Comparison of ENCODE assay signal across 8 mouse cellular contexts in genomic region chr16:44558471-44559329, GRCm38 (mm10). TPM values are rescaled to one million over a fixed set of nuclear protein-coding genes. Genes with fewer than 3 reads are reported as not detected.
DNase-seq lines count a peak whose midpoint lies in the region; ATAC-seq and TF ChIP-seq lines count a peak whose summit lies in the region.

TSS of gene Boc (minus strand) at chr16:44558897.

- ATAC-seq in forebrain, embryonic 13.5 days: peak; percentile 76
- peak; percentile 68 for ATAC-seq in heart, embryonic 16.5 days (replicated peaks; ENCODE audit: extremely low read depth, insufficient read depth, low FRiP score)
- ATAC-seq in liver, embryonic 15.5 days (ENCODE audit: insufficient read depth): no peak

- H3K4me3 ChIP-seq in brown adipose tissue, adult 24 weeks (ENCODE audit: insufficient read depth, low read depth, low read length): peak within 1 kb of the TSS; percentile 74
- peak within 1 kb of the TSS; percentile 94 for H3K4me3 ChIP-seq in forebrain, embryonic 13.5 days
- H3K4me3 ChIP-seq in heart, embryonic 16.5 days (ENCODE audit: low read length): peak within 1 kb of the TSS; percentile 82
- peak within 1 kb of the TSS; percentile 50 for H3K4me3 ChIP-seq in liver, embryonic 15.5 days (replicated peaks)
- peak within 1 kb of the TSS; percentile 27 for H3K4me3 ChIP-seq in thymus, adult 2 months (ENCODE audit: control insufficient read depth, insufficient read depth, low read length)

- H3K9ac ChIP-seq in forebrain, embryonic 13.5 days: peak within 1 kb of the TSS; percentile 99
- peak within 1 kb of the TSS; percentile 75 for H3K9ac ChIP-seq in heart, embryonic 16.5 days (ENCODE audit: low read length)
- peak within 1 kb of the TSS; percentile 6; the same call in 1 of the 2 replicates for H3K9ac ChIP-seq in liver, embryonic 15.5 days

- no peak for TF ChIP-seq CTCF in thymus, adult 2 months (IDR thresholded peaks at IDR 0.05; ENCODE audit: borderline replicate concordance, control insufficient read depth, extremely low read depth, insufficient read depth, low read length, poor library complexity)

- TF ChIP-seq POLR2A in thymus, adult 2 months (IDR thresholded peaks at IDR 0.05; ENCODE audit: control insufficient read depth, extremely low read depth, insufficient read depth, low read length, poor library complexity): no peak

- H3K27ac ChIP-seq in brown adipose tissue, adult 24 weeks (replicated peaks; ENCODE audit: low read depth, low read length): peak within 1 kb of the TSS; percentile 69
- H3K27ac ChIP-seq in forebrain, embryonic 13.5 days: peak within 1 kb of the TSS; percentile 94
- H3K27ac ChIP-seq in heart, embryonic 16.5 days (ENCODE audit: low read length): peak within 1 kb of the TSS; percentile 86
- no peak within 1 kb of the TSS for H3K27ac ChIP-seq in liver, embryonic 15.5 days (replicated peaks)
- H3K27ac ChIP-seq in thymus, adult 2 months (ENCODE audit: control insufficient read depth, insufficient read depth, low read length): no peak within 1 kb of the TSS

- peak within 1 kb of the TSS; percentile 73 for H3K4me2 ChIP-seq in forebrain, embryonic 13.5 days
- peak within 1 kb of the TSS; percentile 83 for H3K4me2 ChIP-seq in heart, embryonic 16.5 days (ENCODE audit: low read depth, low read length)
- H3K4me2 ChIP-seq in liver, embryonic 15.5 days: peak within 1 kb of the TSS; percentile 72

- H3K4me1 ChIP-seq in brown adipose tissue, adult 24 weeks (ENCODE audit: control insufficient read depth, insufficient read depth, insufficient read length, low read length): no peaks in the 10 kb centered on the region; the same call in 1 of the 2 replicates
- H3K4me1 ChIP-seq in forebrain, embryonic 13.5 days: peaks cover 47% of the 10 kb centered on the region
- 0 out of 2 replicates have a peak, but pooled peaks cover 3% of the 10 kb centered on the region for H3K4me1 ChIP-seq in heart, embryonic 16.5 days (ENCODE audit: control insufficient read depth, insufficient read depth, low read length)
- 0 out of 2 replicates have a peak, but pooled peaks cover 3% of the 10 kb centered on the region for H3K4me1 ChIP-seq in liver, embryonic 15.5 days (replicated peaks)
- peaks cover 7% of the 10 kb centered on the region; the same call in 1 of the 2 replicates for H3K4me1 ChIP-seq in thymus, adult 2 months (replicated peaks; ENCODE audit: control insufficient read depth, insufficient read depth, low read length)

- H3K27me3 ChIP-seq in forebrain, embryonic 13.5 days: no peaks in the 10 kb centered on the region
- no peaks in the 10 kb centered on the region; the same call in none of the 2 replicates for H3K27me3 ChIP-seq in heart, embryonic 16.5 days (ENCODE audit: control insufficient read depth, insufficient read depth, low read length)
- H3K27me3 ChIP-seq in liver, embryonic 15.5 days: peaks cover 56% of the 10 kb centered on the region
- peaks cover 18% of the 10 kb centered on the region; the same call in 1 of the 2 replicates for H3K27me3 ChIP-seq in thymus, adult 2 months (ENCODE audit: control insufficient read depth, insufficient read depth, low read length)

- no peaks in the 10 kb centered on the region for H3K9me3 ChIP-seq in forebrain, embryonic 13.5 days (replicated peaks)
- 0 out of 2 replicates have a peak, but pooled peaks cover 3% of the 10 kb centered on the region for H3K9me3 ChIP-seq in heart, embryonic 16.5 days (replicated peaks; ENCODE audit: control insufficient read depth, low read length)
- no peaks in the 10 kb centered on the region for H3K9me3 ChIP-seq in liver, embryonic 15.5 days (replicated peaks)

- DNase-seq in CD4-positive, CD25-positive, alpha-beta regulatory T cell, adult 2 months (ENCODE audit: low read depth, low spot score): peak; percentile 33
- peak; percentile 75 for DNase-seq in kidney, postnatal 14 days
- peak; percentile 76 for DNase-seq in neural tube, embryonic 10.5 days (ENCODE audit: extremely low spot score, low spot score)
- peak; percentile 9 for DNase-seq in thymus, adult 2 months

- under 1% methylated on average over 46 of the region's 46 CpGs for WGBS in forebrain, embryonic 13.5 days
- 1% methylated on average over 46 of the region's 46 CpGs for WGBS in heart, embryonic 16.5 days
- under 1% methylated on average over 45 of the region's 46 CpGs for WGBS in liver, embryonic 15.5 days (ENCODE audit: insufficient replicate concordance)
- WGBS in thymus, adult 2 months: 1% methylated on average over 46 of the region's 46 CpGs

- H3K36me3 ChIP-seq in forebrain, embryonic 13.5 days (ENCODE audit: poor library complexity, severe bottlenecking): no peaks in the 10 kb centered on the region
- H3K36me3 ChIP-seq in heart, embryonic 16.5 days (ENCODE audit: control insufficient read depth, insufficient read depth): no peaks in the 10 kb centered on the region
- H3K36me3 ChIP-seq in liver, embryonic 15.5 days (replicated peaks): no peaks in the 10 kb centered on the region
- H3K36me3 ChIP-seq in thymus, adult 2 months (ENCODE audit: control insufficient read depth, insufficient read depth, low read length): no peaks in the 10 kb centered on the region

RNA-seq across cellular contexts. Expression of gene Boc, which starts in this region (rescaled TPM):
- polyA plus RNA-seq in brown adipose tissue, adult 24 weeks (2012; ENCODE audit: insufficient read depth, insufficient read length, missing spikeins): 2.1 and 2.4 TPM in 2 replicates
- 20.6 and 21.2 TPM in 2 replicates for polyA plus RNA-seq in forebrain, embryonic 13.5 days (2015; fragmentation: Nextera tagmentation; extraction: Ambion mirVana)
- 8.3 and 9.2 TPM in 2 replicates for polyA plus RNA-seq in heart, embryonic 16.5 days (2015; fragmentation: Nextera tagmentation; extraction: Ambion mirVana)
- 0.43 and 0.59 TPM in 2 replicates for polyA plus RNA-seq in liver, embryonic 15.5 days (2015; fragmentation: Nextera tagmentation; extraction: Ambion mirVana)
- 13.1 and 14.6 TPM in 2 replicates for polyA plus RNA-seq in thymus, adult 2 months (2012; rRNA removed)

Comparison
In these comparisons a context has a peak if more than half of its experiments do, and no peak if none do; other contexts are left out.
1. DNase-seq: peak in every context shown above with its lines; median percentile 76 in neural tube, embryonic 10.5 days; 75 in kidney, postnatal 14 days; 33 in CD4-positive, CD25-positive, alpha-beta regulatory T cell, adult 2 months; 9 in thymus, adult 2 months.
2. H3K27ac ChIP-seq: peak in brown adipose tissue, adult 24 weeks (single experiment), forebrain, embryonic 13.5 days (single experiment) and heart, embryonic 16.5 days (single experiment); none in liver, embryonic 15.5 days (single experiment) and thymus, adult 2 months (single experiment).
3. H3K4me3 ChIP-seq: peak in every context shown above with its lines; median percentile 94 in forebrain, embryonic 13.5 days; 82 in heart, embryonic 16.5 days; 74 in brown adipose tissue, adult 24 weeks; 50 in liver, embryonic 15.5 days; 27 in thymus, adult 2 months.
4. H3K9ac ChIP-seq: peak in every context shown above with its lines; median percentile 99 in forebrain, embryonic 13.5 days; 75 in heart, embryonic 16.5 days; 6 in liver, embryonic 15.5 days.
5. Peak in every context shown above with its lines, with median percentiles within 50 percentile points of each other: H3K4me2 ChIP-seq.